Mouse (Mus musculus): ENCODE data around the gene Adra1d. TPM values are rescaled to one million over a fixed set of nuclear protein-coding genes. Genes with fewer than 3 reads are reported as not detected.

Adra1d gene
- total RNA-seq, 2 experiments from 2014 or later = 89.5 to 98.6 TPM

GRCm38 (mm10) chr2:131501886-131502285 lies 60.2 kb downstream of the Adra1d start:
- Histone ChIP-seq H3K4me3 (no peak overlapping the region), H3K27ac (peak overlapping the region; percentile 84)
- no peak for DNase-seq (ENCODE audit: low spot score in 2 of 2)
- no peak for TF ChIP-seq CTCF (conservative IDR thresholded peaks at IDR 0.05)

- no peak for DNase-seq (ENCODE audit: low spot score in 2 of 2)
- TF ChIP-seq CTCF (conservative IDR thresholded peaks at IDR 0.05) = no peak
- H3K4me3 ChIP-seq = no peak overlapping the region
- H3K27ac ChIP-seq = peak overlapping the region; percentile 72
Observed at GRCm38 (mm10) chr2:131499290-131499845, 62.7 kb downstream of the Adra1d start.

GRCm38 (mm10) chr2:131498219-131498618 lies 63.9 kb downstream of the Adra1d start:
- Histone ChIP-seq H3K4me3 (no peak overlapping the region), H3K27ac (peak overlapping the region; percentile 72)
- DNase-seq (ENCODE audit: low spot score in 2 of 2) = peak; percentile 45 to 61
- TF ChIP-seq CTCF (conservative IDR thresholded peaks at IDR 0.05) = no peak

GRCm38 (mm10) chr2:131497224-131497856 lies 64.7 kb downstream of the Adra1d start:
- peak overlapping the region; percentile 72 for H3K27ac ChIP-seq
- TF ChIP-seq CTCF (conservative IDR thresholded peaks at IDR 0.05) = no peak
- no peak for DNase-seq (ENCODE audit: low spot score in 2 of 2)
- no peak overlapping the region for H3K4me3 ChIP-seq

GRCm38 (mm10) chr2:131496125-131496820 lies 65.8 kb downstream of the Adra1d start:
- no peak for DNase-seq (ENCODE audit: low spot score in 2 of 2)
- TF ChIP-seq CTCF (conservative IDR thresholded peaks at IDR 0.05) = no peak
- H3K27ac ChIP-seq = peak overlapping the region; percentile 59; the same call in 1 of the 2 replicates
- no peak overlapping the region for H3K4me3 ChIP-seq

Other genes starting within 250 kb of the Adra1d start
- 10 to 100 TPM; 29.3 to 31.1 TPM for gene Rnf24, start 209.4 kb downstream of the Adra1d start, total RNA-seq (2021)
- 10 to 100 TPM; 84.5 to 85.8 TPM for gene Smox, start 70.8 kb downstream of the Adra1d start, total RNA-seq (2021)

Data from layer of hippocampus, adult 2 months (tissue).